Mouse (Mus musculus) ES-Bruce4 (cell line): ENCODE measurements around the gene Kbtbd12. TPM values are rescaled to one million over a fixed set of nuclear protein-coding genes. Genes with fewer than 3 reads are reported as not detected.
A peak's percentile ranks its signal among the peaks of the same experiment; 100 is the strongest.

Experiments
- H3K27ac ChIP-seq: 2 replicates; pipeline ENCODE4 v1.5.1; 2012; ENCODE audit warnings: low read length, inconsistent platforms; ENCODE audit not compliant: insufficient read depth
- H3K27me3 ChIP-seq: 2 replicates; pipeline ENCODE4 v1.6.1; 2012; ENCODE audit warnings: mild to moderate bottlenecking, low read length, inconsistent platforms; ENCODE audit not compliant: control insufficient read depth, poor library complexity, insufficient read depth, severe bottlenecking
- H3K36me3 ChIP-seq: 2 replicates; pipeline ENCODE4 v1.6.1; 2012; ENCODE audit warnings: inconsistent platforms, mild to moderate bottlenecking, low read length, moderate library complexity; ENCODE audit not compliant: control insufficient read depth, poor library complexity, insufficient read depth, severe bottlenecking
- H3K4me1 ChIP-seq: one replicate; pipeline ENCODE4 v1.8.1; 2011; ENCODE audit warnings: low read length; ENCODE audit not compliant: control insufficient read depth, insufficient read depth
- H3K4me3 ChIP-seq: 2 replicates; pipeline ENCODE4 v1.5.1; 2011; ENCODE audit warnings: low read depth, mild to moderate bottlenecking, low read length
- H3K9ac ChIP-seq: 2 replicates; pipeline ENCODE4 v1.6.1; 2012; ENCODE audit warnings: low read depth, mild to moderate bottlenecking, inconsistent platforms; ENCODE audit not compliant: poor library complexity, severe bottlenecking
- H3K9me3 ChIP-seq: replicated peaks from 2 replicates; pipeline ENCODE4 v1.6.1; 2012; ENCODE audit warnings: mild to moderate bottlenecking, low read length, inconsistent platforms; ENCODE audit not compliant: control insufficient read depth, poor library complexity, insufficient read depth, severe bottlenecking
- CTCF ChIP-seq: IDR thresholded peaks from one replicate; pipeline ENCODE4 v1.8.1; 2011; ENCODE audit warnings: low read depth, low read length
- EP300 ChIP-seq: IDR thresholded peaks from 2 replicates; pipeline ENCODE4 v1.6.1; 2011; ENCODE audit warnings: low read depth, low read length; ENCODE audit not compliant: insufficient read depth
- POLR2A ChIP-seq: IDR thresholded peaks from one replicate; pipeline ENCODE4 v1.8.1; 2011; ENCODE audit warnings: low read length; ENCODE audit not compliant: insufficient read depth
- polyA plus RNA-seq: library from polyadenylated mRNA; stranded (reverse); fragments of >200 nt; gene quantifications from 2 replicates; pipeline ENCODE4 v1.2.4, GENCODE M21; 2011; ENCODE audit warnings: low read depth; ENCODE audit not compliant: missing spikeins, insufficient read depth, insufficient read length

Gene Kbtbd12
- polyA plus RNA-seq, 1 experiment: not detected

DNA sequence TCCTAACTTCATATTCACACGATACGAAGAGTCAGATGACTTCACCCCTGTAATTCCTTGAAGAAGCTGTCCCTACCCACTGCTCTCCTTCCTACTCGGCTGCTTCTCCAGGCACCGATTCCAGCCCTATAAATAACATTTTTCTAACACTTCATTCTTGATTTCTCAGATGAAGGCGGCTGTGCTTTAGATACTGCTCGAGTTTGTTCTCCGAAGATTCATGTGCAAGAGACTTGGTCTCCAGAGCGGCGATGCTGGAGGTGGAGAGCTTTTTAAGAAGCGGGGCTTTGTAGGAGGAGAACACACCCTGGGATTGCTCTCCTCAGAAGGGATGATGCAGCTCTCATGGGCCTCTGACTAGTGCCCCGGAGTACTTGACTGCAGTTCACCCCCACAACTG is 61.3 kb downstream of the Kbtbd12 start:
- no peak for TF ChIP-seq CTCF
- H3K9ac ChIP-seq: no peak overlapping the region
- H3K4me3 ChIP-seq: no peak overlapping the region
- H3K27me3 ChIP-seq: no peaks in the 10 kb centered on the region
- peaks cover 4% of the 10 kb centered on the region for H3K9me3 ChIP-seq
- no peak overlapping the region for H3K27ac ChIP-seq
- no peaks in the 10 kb centered on the region for H3K4me1 ChIP-seq
- no peaks in the 10 kb centered on the region for H3K36me3 ChIP-seq

DNA sequence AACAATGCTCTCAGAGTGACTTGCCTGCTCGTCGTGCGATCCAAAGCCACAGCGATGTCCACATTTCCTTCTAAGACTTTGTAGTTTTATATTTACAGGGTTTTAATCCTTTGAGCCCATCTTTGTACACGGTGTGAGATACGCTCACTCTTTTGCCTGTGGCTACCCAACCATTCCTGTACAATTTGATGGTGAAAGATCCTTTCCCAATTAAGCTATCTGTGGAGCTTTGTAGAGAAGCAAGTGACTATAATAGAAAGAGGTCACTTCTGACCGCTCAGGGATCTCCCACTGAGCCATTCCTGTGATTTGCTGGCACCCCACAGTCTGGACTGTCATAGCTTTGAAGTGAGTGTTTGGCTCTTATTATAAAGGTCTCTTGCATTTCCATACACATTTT is 71.1 kb downstream of the Kbtbd12 start:
- Histone ChIP-seq H3K9me3 (no peaks in the 10 kb centered on the region), H3K4me3 (peak overlapping the region; percentile 53)
- TF ChIP-seq CTCF (no peak), POLR2A (no peak), EP300 (no peak)

GRCm38 (mm10) chr6:88565033-88565432 is 72.7 kb downstream of the Kbtbd12 start:
- Histone ChIP-seq H3K36me3 (no peaks in the 10 kb centered on the region), H3K4me1 (peaks cover 4% of the 10 kb centered on the region), H3K4me3 (no peak overlapping the region), H3K27me3 (no peaks in the 10 kb centered on the region), H3K27ac (peak overlapping the region; percentile 66; the same call in 1 of the 2 replicates), H3K9ac (no peak overlapping the region), H3K9me3 (no peaks in the 10 kb centered on the region)
- TF ChIP-seq CTCF (no peak), EP300 (no peak), POLR2A (no peak)

More for the DNA sequence above, 71.1 kb downstream of the Kbtbd12 start:
- Histone ChIP-seq H3K9ac (peak overlapping the region; percentile 15), H3K36me3 (no peaks in the 10 kb centered on the region), H3K4me1 (peaks cover 4% of the 10 kb centered on the region), H3K27ac (peak overlapping the region; percentile 99), H3K27me3 (no peaks in the 10 kb centered on the region)

DNA sequence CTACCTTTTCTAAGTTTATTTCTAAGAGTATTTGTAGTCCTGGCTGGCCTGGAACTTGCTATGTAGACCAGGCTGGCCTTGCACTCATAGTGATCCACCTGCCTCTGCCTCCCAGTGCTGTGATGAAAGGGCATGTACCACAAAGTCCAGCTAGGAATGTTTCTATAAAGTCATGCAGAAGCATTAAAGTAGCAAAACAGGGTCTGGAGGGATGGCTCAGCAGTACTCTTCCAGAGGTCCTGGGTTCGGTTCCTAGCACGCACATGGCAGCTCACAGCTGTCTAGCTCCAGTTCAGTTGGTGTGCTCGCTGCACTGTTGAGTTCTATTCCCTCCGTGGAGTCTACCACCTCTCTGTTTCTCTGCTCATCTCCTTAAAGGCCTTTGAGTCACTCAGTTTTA is 77.6 kb downstream of the Kbtbd12 start:
- no peak overlapping the region for H3K4me3 ChIP-seq
- no peak overlapping the region for H3K9ac ChIP-seq
- no peaks in the 10 kb centered on the region for H3K36me3 ChIP-seq
- TF ChIP-seq EP300 (no peak), POLR2A (no peak), CTCF (no peak)
- no peaks in the 10 kb centered on the region for H3K9me3 ChIP-seq
- no peak overlapping the region for H3K27ac ChIP-seq
- H3K27me3 ChIP-seq: no peaks in the 10 kb centered on the region
- no peaks in the 10 kb centered on the region for H3K4me1 ChIP-seq

- TF ChIP-seq CTCF (peak; percentile 52), EP300 (no peak)
- H3K36me3 ChIP-seq: no peaks in the 10 kb centered on the region
- H3K9me3 ChIP-seq: no peaks in the 10 kb centered on the region
- H3K27me3 ChIP-seq: no peaks in the 10 kb centered on the region
- no peak overlapping the region for H3K9ac ChIP-seq
- no peak overlapping the region for H3K27ac ChIP-seq
- H3K4me3 ChIP-seq: no peak overlapping the region
- no peaks in the 10 kb centered on the region for H3K4me1 ChIP-seq
Observed at GRCm38 (mm10) chr6:88559688-88560087, 78.1 kb downstream of the Kbtbd12 start.

- Histone ChIP-seq H3K4me3 (no peak overlapping the region), H3K27me3 (no peaks in the 10 kb centered on the region), H3K9ac (no peak overlapping the region), H3K4me1 (no peaks in the 10 kb centered on the region), H3K27ac (no peak overlapping the region), H3K36me3 (no peaks in the 10 kb centered on the region), H3K9me3 (no peaks in the 10 kb centered on the region)
- peak; percentile 38 for TF ChIP-seq CTCF
- TF ChIP-seq EP300: no peak
- no peak for TF ChIP-seq POLR2A
Observed at GRCm38 (mm10) chr6:88558076-88558475, 79.7 kb downstream of the Kbtbd12 start.

DNA sequence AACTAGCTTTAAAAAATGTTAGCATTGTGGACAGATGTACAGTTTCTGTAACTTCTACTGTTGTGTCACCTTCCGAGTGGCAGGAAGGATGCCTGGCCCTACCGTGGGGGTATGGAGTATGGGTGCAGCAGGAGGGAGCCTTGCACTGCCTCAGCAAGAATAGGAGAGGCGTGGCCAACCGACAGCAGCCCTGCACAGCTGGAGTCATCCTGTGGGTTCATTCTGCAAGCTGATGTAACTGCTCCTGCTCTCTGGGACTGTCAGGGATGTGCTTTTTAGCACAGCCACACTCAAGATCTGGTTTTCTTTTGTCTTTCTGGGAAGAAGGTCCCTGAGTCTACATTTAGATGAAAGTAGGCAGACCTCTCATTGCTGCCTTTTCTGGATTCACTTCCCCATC is 80.2 kb downstream of the Kbtbd12 start:
- Histone ChIP-seq H3K27ac (no peak overlapping the region), H3K9ac (no peak overlapping the region), H3K27me3 (no peaks in the 10 kb centered on the region), H3K36me3 (no peaks in the 10 kb centered on the region), H3K4me3 (no peak overlapping the region), H3K9me3 (no peaks in the 10 kb centered on the region), H3K4me1 (no peaks in the 10 kb centered on the region)
- TF ChIP-seq CTCF (no peak), POLR2A (no peak), EP300 (no peak)
